Mouse (Mus musculus) embryonic fibroblast, embryonic 13.5 days (primary cell): ENCODE measurements around the gene Pik3r2. TPM values are rescaled to one million over a fixed set of nuclear protein-coding genes. Genes with fewer than 3 reads are reported as not detected.

Experiments
- H3K27ac ChIP-seq: 2 replicates; pipeline ENCODE4 v1.5.1; 2012; ENCODE audit warnings: low read length, control low read depth, inconsistent platforms; ENCODE audit not compliant: insufficient read depth
- H3K4me1 ChIP-seq: 2 replicates; pipeline ENCODE4 v1.6.1; 2011; ENCODE audit warnings: low read length; ENCODE audit not compliant: control insufficient read depth, insufficient read depth
- H3K4me3 ChIP-seq: 2 replicates; pipeline ENCODE4 v1.5.1; 2011; ENCODE audit warnings: mild to moderate bottlenecking, control low read depth, low read length; ENCODE audit not compliant: insufficient read depth
- CTCF ChIP-seq: IDR thresholded peaks from 2 replicates; pipeline ENCODE4 v1.5.1; 2011; ENCODE audit warnings: mild to moderate bottlenecking, control low read depth, low read length, moderate library complexity, borderline replicate concordance; ENCODE audit not compliant: insufficient read depth
- POLR2A ChIP-seq: IDR thresholded peaks from 2 replicates; pipeline ENCODE4 v1.6.1; 2011; ENCODE audit warnings: low read depth, mild to moderate bottlenecking, control low read depth, low read length, moderate library complexity
- polyA plus RNA-seq: library from polyadenylated mRNA; stranded (reverse); fragments of >200 nt; gene quantifications from 2 replicates; pipeline ENCODE4 v1.2.4, GENCODE M21; 2011; ENCODE audit warnings: low read depth; ENCODE audit not compliant: missing spikeins, insufficient read length

The Pik3r2 gene
- polyA plus RNA-seq, 1 experiment: 43.5 TPM

DNA sequence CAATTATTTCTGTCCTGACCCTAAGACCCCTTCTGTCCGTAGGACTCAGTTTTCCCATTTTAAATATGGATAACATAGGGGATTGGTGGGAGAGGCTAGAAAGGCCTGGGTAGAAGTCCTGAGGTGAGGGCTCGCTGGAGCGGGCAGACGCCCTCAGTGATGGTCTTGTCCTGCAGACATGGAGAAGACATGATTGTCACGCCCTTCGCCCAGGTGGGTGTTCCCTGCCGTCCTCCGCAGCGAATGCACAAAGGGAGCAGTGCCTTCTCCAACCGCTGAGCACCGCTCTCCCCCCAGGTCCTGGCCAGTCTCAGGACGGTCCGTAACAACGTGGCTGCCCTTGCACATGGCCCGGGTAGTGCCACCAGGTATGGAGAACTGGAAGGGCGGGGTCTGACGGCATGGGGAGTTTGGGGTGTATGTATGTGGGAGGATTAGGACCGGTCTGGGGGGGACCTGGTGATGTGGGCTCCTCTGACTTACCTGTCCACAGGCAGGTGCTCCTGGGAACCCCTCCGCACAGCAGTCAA, 30.8 kb downstream of the Pik3r2 start:
- Histone ChIP-seq H3K4me1 (no peaks in the 10 kb centered on the region), H3K4me3 (no peak overlapping the region), H3K27ac (no peak overlapping the region)
- TF ChIP-seq CTCF (no peak), POLR2A (no peak)

DNA sequence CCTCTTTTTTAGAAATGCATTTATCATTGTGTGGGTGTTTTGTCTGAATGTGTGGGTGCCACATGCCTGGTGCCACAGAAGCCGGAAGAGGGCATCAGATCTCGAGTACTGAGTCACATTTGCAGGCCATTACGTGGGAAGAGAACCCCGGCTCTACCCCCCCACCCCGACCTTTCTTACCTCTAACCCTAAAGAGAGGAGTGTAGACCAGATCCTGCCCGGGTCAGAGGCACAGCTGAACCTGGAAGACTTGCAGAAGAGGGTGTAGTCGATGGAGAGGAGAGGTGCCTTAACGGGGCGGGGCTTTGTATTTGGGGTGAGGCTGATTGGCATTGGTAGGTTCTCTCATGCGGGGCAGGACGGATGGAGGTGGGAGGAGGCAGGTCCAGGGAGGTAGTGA, 31.7 kb downstream of the Pik3r2 start:
- H3K4me1 ChIP-seq: no peaks in the 10 kb centered on the region
- no peak overlapping the region for H3K4me3 ChIP-seq
- no peak overlapping the region for H3K27ac ChIP-seq
- TF ChIP-seq POLR2A (no peak), CTCF (no peak)

DNA sequence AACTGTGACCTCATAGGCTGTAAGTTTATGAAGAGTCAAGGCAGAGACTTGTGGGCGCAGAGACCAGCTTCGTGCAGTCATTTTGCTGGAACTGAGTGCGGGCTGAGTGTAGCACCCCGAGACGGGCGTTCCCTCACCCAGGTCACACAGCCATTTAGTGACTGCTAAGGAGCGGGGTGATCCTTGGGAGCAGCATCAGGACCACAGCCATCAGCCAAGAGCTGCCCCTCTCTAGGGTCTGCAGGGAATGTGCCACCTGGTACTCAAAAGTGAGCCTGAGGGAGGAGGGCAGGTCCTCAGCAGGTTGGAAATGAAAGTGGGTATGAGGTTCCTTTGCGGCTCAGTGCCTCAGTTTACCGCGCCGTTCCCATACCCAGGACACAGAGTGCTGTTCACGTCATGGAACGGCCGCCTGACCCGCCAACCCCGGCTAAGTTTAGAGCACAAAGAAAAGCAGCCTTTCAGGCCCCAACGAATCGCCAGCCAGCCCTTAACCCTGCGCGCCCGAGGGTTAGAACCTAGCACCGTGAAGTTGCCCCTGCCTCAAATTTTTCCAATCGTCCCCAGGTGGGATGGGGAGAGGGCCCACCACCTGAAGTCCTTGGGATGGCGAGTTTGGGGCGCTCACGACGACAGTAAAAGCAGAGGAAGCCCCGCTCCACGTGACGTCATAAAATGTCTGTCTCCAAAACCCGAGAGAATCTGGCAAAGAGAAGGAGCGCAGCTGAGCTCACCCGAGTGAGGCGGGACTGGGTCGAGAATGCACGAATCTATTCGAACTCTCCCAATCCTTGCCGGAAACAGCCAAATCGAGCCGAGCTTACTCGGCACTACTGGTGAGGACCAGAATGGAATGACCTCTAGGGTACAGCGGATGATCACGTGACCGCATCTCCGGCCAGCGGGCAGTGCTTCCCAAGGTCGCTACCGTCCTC, 32.6 kb downstream of the Pik3r2 start:
- no peaks in the 10 kb centered on the region for H3K4me1 ChIP-seq
- H3K27ac ChIP-seq: no peak overlapping the region
- no peak overlapping the region; the same call in 1 of the 2 replicates for H3K4me3 ChIP-seq
- TF ChIP-seq CTCF: no peak
- TF ChIP-seq POLR2A: no peak

- H3K4me3 ChIP-seq: no peak overlapping the region
- TF ChIP-seq CTCF (no peak), POLR2A (no peak)
- H3K4me1 ChIP-seq: no peaks in the 10 kb centered on the region
- no peak overlapping the region for H3K27ac ChIP-seq
Observed at GRCm38 (mm10) chr8:70742981-70743655, 33.4 kb downstream of the Pik3r2 start.

GRCm38 (mm10) chr8:70742176-70742575, 34.3 kb downstream of the Pik3r2 start:
- TF ChIP-seq POLR2A (no peak), CTCF (no peak)
- no peak overlapping the region for H3K27ac ChIP-seq
- H3K4me3 ChIP-seq: no peak overlapping the region
- H3K4me1 ChIP-seq: no peaks in the 10 kb centered on the region

GRCm38 (mm10) chr8:70741661-70742060, 34.9 kb downstream of the Pik3r2 start:
- H3K4me1 ChIP-seq: no peaks in the 10 kb centered on the region
- H3K4me3 ChIP-seq: no peak overlapping the region
- H3K27ac ChIP-seq: no peak overlapping the region
- no peak for TF ChIP-seq POLR2A
- TF ChIP-seq CTCF: no peak

- Histone ChIP-seq H3K27ac (no peak overlapping the region), H3K4me1 (no peaks in the 10 kb centered on the region; the same call in 1 of the 2 replicates), H3K4me3 (no peak overlapping the region)
- TF ChIP-seq POLR2A (no peak), CTCF (no peak)
Observed at GRCm38 (mm10) chr8:70738211-70738610, 38.3 kb downstream of the Pik3r2 start.

- H3K4me3 ChIP-seq: no peak overlapping the region
- TF ChIP-seq POLR2A (no peak), CTCF (no peak)
- H3K27ac ChIP-seq: no peak overlapping the region
- H3K4me1 ChIP-seq: no peaks in the 10 kb centered on the region; the same call in 1 of the 2 replicates
Observed at GRCm38 (mm10) chr8:70737705-70738104, 38.8 kb downstream of the Pik3r2 start.

DNA sequence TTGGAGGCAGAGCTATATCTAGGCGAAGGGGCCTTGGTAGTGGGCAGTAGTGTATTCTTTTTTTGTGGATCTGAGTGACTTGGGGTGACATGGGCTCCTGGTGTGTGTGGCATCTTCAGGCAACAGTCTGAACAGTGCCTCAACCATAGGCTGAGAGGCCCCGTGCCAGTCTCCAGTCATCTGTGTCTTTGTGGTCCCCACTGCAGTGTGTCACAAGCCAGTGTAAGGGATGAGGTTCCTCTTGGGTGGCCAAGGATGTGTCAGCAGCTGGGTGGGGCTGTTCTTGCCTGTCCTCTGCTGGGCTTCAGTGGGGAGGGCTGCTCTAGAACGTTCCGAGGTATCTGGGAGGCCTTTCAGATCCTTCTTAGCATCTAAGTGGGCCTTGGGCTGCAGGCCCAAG, 45.6 kb downstream of the Pik3r2 start:
- H3K4me3 ChIP-seq: no peak overlapping the region
- TF ChIP-seq CTCF (no peak), POLR2A (no peak)
- H3K27ac ChIP-seq: no peak overlapping the region
- H3K4me1 ChIP-seq: no peaks in the 10 kb centered on the region; the same call in 1 of the 2 replicates

DNA sequence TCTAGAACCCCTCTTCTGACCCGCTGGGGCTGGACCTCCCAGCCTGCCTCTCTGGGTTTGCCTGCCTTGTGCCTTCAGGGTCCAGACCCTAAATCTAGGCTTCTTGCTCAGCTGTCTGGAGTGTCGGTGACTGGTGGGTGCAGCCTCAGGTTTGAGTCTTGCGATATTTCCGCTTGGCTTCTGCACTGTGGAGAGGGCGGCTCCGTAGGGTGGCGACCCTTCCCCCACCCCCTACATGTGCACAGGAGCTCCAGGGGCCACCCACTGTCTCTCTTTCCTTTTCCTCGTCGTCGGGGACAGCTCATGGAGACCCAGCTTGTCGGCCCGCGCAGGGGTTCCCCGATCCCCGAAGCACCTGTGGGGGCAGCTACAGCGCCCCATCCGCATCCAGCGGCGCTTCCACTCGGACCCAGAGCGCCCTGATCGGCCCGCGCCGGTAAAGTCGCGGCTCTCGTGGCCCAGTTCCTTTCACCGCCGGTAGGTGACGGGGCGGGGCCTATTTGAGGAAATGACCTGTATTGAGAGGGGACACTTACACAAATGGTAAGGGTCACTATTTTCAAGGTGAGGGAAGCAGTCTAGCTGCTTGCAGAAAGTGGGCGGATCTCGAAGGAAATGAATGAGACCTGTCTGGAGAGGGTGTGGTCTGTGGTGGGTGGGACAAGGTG, 46.6 kb downstream of the Pik3r2 start:
- H3K4me3 ChIP-seq: no peak overlapping the region
- no peak overlapping the region for H3K27ac ChIP-seq
- no peak for TF ChIP-seq POLR2A
- no peaks in the 10 kb centered on the region; the same call in 1 of the 2 replicates for H3K4me1 ChIP-seq
